Mouse (Mus musculus) heart, postnatal 0 days (tissue): ENCODE results near the gene Schip1.

Experiments used
- CTCF ChIP-seq: IDR thresholded peaks from 2 replicates; pipeline ENCODE4 v1.5.1; 2016; ENCODE audit warnings: antibody characterized with exemption, control low read depth, low read depth
- EP300 ChIP-seq: IDR thresholded peaks from 2 replicates; pipeline ENCODE4 v1.6.1; 2016; ENCODE audit warnings: antibody characterized with exemption, low read depth

- TF ChIP-seq EP300 (no peak), CTCF (no peak)
Observed at GRCm38 (mm10) chr3:68015786-68016185, 48.8 kb upstream of the Schip1 start.
